10 mouse cellular contexts compared by ENCODE assay signal in genomic region chr11:77775701-77776400, GRCm38 (mm10). TPM values are rescaled to one million over a fixed set of nuclear protein-coding genes. Genes with fewer than 3 reads are reported as not detected.
DNase-seq lines count a peak whose midpoint lies in the region; ATAC-seq lines count a peak whose summit lies in the region.
"Had no signal": no experiment of that assay in that cellular context is flagged by ENCODE, and none has a peak within 500 bp of the region (broad histone marks: within the 10 kb centered on the region; RNA-seq: fewer than 3 reads in every experiment).

No protein-coding gene starts in this region.

- H3K4me2 ChIP-seq in embryonic facial prominence, embryonic 12.5 days (replicated peaks): no peak overlapping the region
- H3K4me2 ChIP-seq in kidney, embryonic 16.5 days (replicated peaks; ENCODE audit: low read depth, low read length): no peak overlapping the region

- no peak overlapping the region for H3K27ac ChIP-seq in embryonic facial prominence, embryonic 12.5 days
- H3K27ac ChIP-seq in kidney, embryonic 16.5 days (ENCODE audit: low read length): peak overlapping the region; percentile 84

- H3K9me3 ChIP-seq in embryonic facial prominence, embryonic 12.5 days: no peaks in the 10 kb centered on the region
- no peaks in the 10 kb centered on the region for H3K9me3 ChIP-seq in kidney, embryonic 16.5 days (ENCODE audit: low read length)

- 30% methylated on average over 9 of the region's 9 CpGs for WGBS in embryonic facial prominence, embryonic 12.5 days
- WGBS in kidney, embryonic 16.5 days: 42% methylated on average over 9 of the region's 9 CpGs

- peaks cover 20% of the 10 kb centered on the region for H3K36me3 ChIP-seq in embryonic facial prominence, embryonic 12.5 days
- peaks cover 11% of the 10 kb centered on the region for H3K36me3 ChIP-seq in kidney, embryonic 16.5 days (ENCODE audit: insufficient read depth, low read length)

- ATAC-seq in embryonic facial prominence, embryonic 12.5 days (ENCODE audit: insufficient number of reproducible peaks, insufficient read depth, low FRiP score, low TSS enrichment): 0 out of 2 replicates have a peak, but pooled peaks have one; percentile 28
- ATAC-seq in kidney, embryonic 16.5 days (ENCODE audit: low FRiP score, low TSS enrichment): no peak

- H3K27me3 ChIP-seq in embryonic facial prominence, embryonic 12.5 days: no peaks in the 10 kb centered on the region
- H3K27me3 ChIP-seq in kidney, embryonic 16.5 days (ENCODE audit: insufficient read depth, low read length): no peaks in the 10 kb centered on the region

- H3K4me1 ChIP-seq in embryonic facial prominence, embryonic 12.5 days: peaks cover 6% of the 10 kb centered on the region; the same call in 1 of the 2 replicates
- peaks cover 16% of the 10 kb centered on the region for H3K4me1 ChIP-seq in kidney, embryonic 16.5 days (ENCODE audit: insufficient read depth, low read length)

- peak; percentile 38 for DNase-seq in kidney, adult 18-20 months
- no peak for DNase-seq in kidney, adult 8-10 months
- DNase-seq in lung, postnatal 25 days (ENCODE audit: low spot score): peak; percentile 68
- DNase-seq in yolk sac, embryonic 10.5 days (ENCODE audit: low spot score): no peak
- DNase-seq in layer of hippocampus, postnatal 25 days (ENCODE audit: extremely low spot score in 1 of 2, low spot score in 1 of 2): no peak
- DNase-seq in embryo, embryonic 9.5 days (ENCODE audit: extremely low spot score): no peak

- H3K4me3 ChIP-seq in embryonic facial prominence, embryonic 12.5 days: no peak overlapping the region
- no peak overlapping the region for H3K4me3 ChIP-seq in kidney, embryonic 16.5 days (ENCODE audit: low read length)
- H3K4me3 ChIP-seq: myocyte had no signal

- H3K9ac ChIP-seq in embryonic facial prominence, embryonic 12.5 days: no peak overlapping the region
- 0 out of 2 replicates have a peak overlapping the region, but pooled peaks have one; percentile 41 for H3K9ac ChIP-seq in kidney, embryonic 16.5 days (replicated peaks; ENCODE audit: low read length)

RNA-seq across cellular contexts. Expression of gene Gm10277, which starts 11.7 kb away (rescaled TPM):
- 1.4 and 2.6 TPM in 2 replicates for polyA plus RNA-seq in embryonic facial prominence, embryonic 12.5 days (2016; fragmentation: Nextera tagmentation; extraction: Ambion mirVana)
- polyA plus RNA-seq in kidney, embryonic 16.5 days (2015; fragmentation: Nextera tagmentation; extraction: Ambion mirVana): 1.5 and 1.6 TPM in 2 replicates
- not detected for total RNA-seq in layer of hippocampus, postnatal 25 days (2021)
- polyA plus RNA-seq: testis, adult 2 months had no signal

RNA-seq across cellular contexts. Expression of gene Myo18a, which starts 12.8 kb away (rescaled TPM):
- 33.2 and 35.0 TPM in 2 replicates for polyA plus RNA-seq in embryonic facial prominence, embryonic 12.5 days (2016; fragmentation: Nextera tagmentation; extraction: Ambion mirVana)
- polyA plus RNA-seq in kidney, embryonic 16.5 days (2015; fragmentation: Nextera tagmentation; extraction: Ambion mirVana): 32.4 and 38.1 TPM in 2 replicates
- total RNA-seq in layer of hippocampus, postnatal 25 days (2021): 100 to 1,000 TPM; 136 to 158 TPM

RNA-seq across cellular contexts. Expression of gene Cryba1, which starts 50.8 kb away (rescaled TPM):
- 67.0 and 159 TPM in 2 replicates for polyA plus RNA-seq in embryonic facial prominence, embryonic 12.5 days (2016; fragmentation: Nextera tagmentation; extraction: Ambion mirVana)
- polyA plus RNA-seq in kidney, embryonic 16.5 days (2015; fragmentation: Nextera tagmentation; extraction: Ambion mirVana): not detected in 2 replicates
- total RNA-seq in layer of hippocampus, postnatal 25 days (2021): not detected
- polyA plus RNA-seq: myocyte; testis, adult 2 months had no signal

Comparison
In these comparisons a context has a peak if more than half of its experiments do, and no peak if none do; other contexts are left out.
1. DNase-seq: peak in kidney, adult 18-20 months (single experiment) and lung, postnatal 25 days (single experiment); none in kidney, adult 8-10 months (0 of 2), yolk sac, embryonic 10.5 days (single experiment), layer of hippocampus, postnatal 25 days (0 of 2) and embryo, embryonic 9.5 days (single experiment).
2. RNA of gene Cryba1, which starts 50.8 kb away (polyA plus RNA-seq): 67.0 to 159 TPM in embryonic facial prominence, embryonic 12.5 days; not detected in kidney, embryonic 16.5 days; every median in the first group is over 10 times any median in the second.